Mouse (Mus musculus) hindbrain, embryonic 16.5 days (tissue): ENCODE measurements around the gene Cenpf. TPM values are rescaled to one million over a fixed set of nuclear protein-coding genes. Genes with fewer than 3 reads are reported as not detected.
A peak's percentile ranks its signal among the peaks of the same experiment; 100 is the strongest.

Source experiments
- ATAC-seq: fragments of 200-750 bp; cut with Nextera tagmentation; 2 replicates; pipeline ENCODE4 v1.8.0; 2017; ENCODE audit warnings: moderate TSS enrichment, moderate library complexity
- H3K27ac ChIP-seq: fragments of 300-500 bp; sonication (generic); 2 replicates; pipeline ENCODE4 v1.5.1; 2014; ENCODE audit warnings: low read depth, mild to moderate bottlenecking, control low read depth, low read length, moderate library complexity
- H3K27me3 ChIP-seq: fragments of 300-500 bp; sonication (generic); replicated peaks from 2 replicates; pipeline ENCODE4 v1.6.1; 2014; ENCODE audit warnings: low read length; ENCODE audit not compliant: control insufficient read depth, insufficient read depth
- H3K36me3 ChIP-seq: fragments of 300-500 bp; sonication (generic); 2 replicates; pipeline ENCODE4 v1.6.1; 2014; ENCODE audit warnings: mild to moderate bottlenecking, low read length, moderate library complexity, mixed read lengths; ENCODE audit not compliant: control insufficient read depth, insufficient read depth
- H3K4me1 ChIP-seq: fragments of 300-500 bp; sonication (generic); 2 replicates; pipeline ENCODE4 v1.6.1; 2014; ENCODE audit warnings: low read depth, low read length; ENCODE audit not compliant: control insufficient read depth, insufficient read depth
- H3K4me2 ChIP-seq: fragments of 300-500 bp; sonication (generic); 2 replicates; pipeline ENCODE4 v1.6.1; 2014; ENCODE audit warnings: mild to moderate bottlenecking, low read length, control low read depth, moderate library complexity
- H3K4me3 ChIP-seq: fragments of 300-500 bp; sonication (generic); 2 replicates; pipeline ENCODE4 v1.5.1; 2014; ENCODE audit warnings: mild to moderate bottlenecking, low read length, control low read depth, moderate library complexity
- H3K9ac ChIP-seq: fragments of 300-500 bp; sonication (generic); 2 replicates; pipeline ENCODE4 v1.6.1; 2014; ENCODE audit warnings: low read depth, mild to moderate bottlenecking, control low read depth, low read length, moderate library complexity
- H3K9me3 ChIP-seq: fragments of 300-500 bp; sonication (generic); 2 replicates; pipeline ENCODE4 v1.6.1; 2014; ENCODE audit warnings: mild to moderate bottlenecking, low read length, moderate library complexity; ENCODE audit not compliant: control insufficient read depth
- WGBS: fragments of 180-500 bp; shearing (Covaris S2); extraction: QIAGEN DNeasy Blood & Tissue Kit; methylation state at CpG from one replicate; pipeline ENCODE4 v1.1.7; 2014; 5-methylcytosine and 5-hydroxymethylcytosine counted together
- polyA plus RNA-seq: library from polyadenylated mRNA; unstranded; fragments of >200 nt; fragmentation: Nextera tagmentation; extraction: Ambion mirVana; gene quantifications from 2 replicates; pipeline ENCODE4 v1.2.1, GENCODE M21; 2015

The Cenpf gene
- polyA plus RNA-seq, 1 experiment from 2014 or later: 17.1 TPM

GRCm38 (mm10) chr1:189627976-189628768 is 59.7 kb downstream of the Cenpf start:
- no peaks in the 10 kb centered on the region for H3K9me3 ChIP-seq
- 0 out of 2 replicates have a peak, but pooled peaks have one; percentile 50 for ATAC-seq
- H3K4me3 ChIP-seq: no peak overlapping the region
- no peak overlapping the region for H3K9ac ChIP-seq
- no peaks in the 10 kb centered on the region for H3K36me3 ChIP-seq
- no peak overlapping the region for H3K27ac ChIP-seq
- no peaks in the 10 kb centered on the region for H3K27me3 ChIP-seq
- H3K4me1 ChIP-seq: no peaks in the 10 kb centered on the region
- no peak overlapping the region for H3K4me2 ChIP-seq
- 66% methylated on average over 9 of the region's 9 CpGs for WGBS

- H3K27me3 ChIP-seq: no peaks in the 10 kb centered on the region
- H3K27ac ChIP-seq: no peak overlapping the region
- no peaks in the 10 kb centered on the region for H3K4me1 ChIP-seq
- H3K4me2 ChIP-seq: no peak overlapping the region
- no peak for ATAC-seq
- H3K9me3 ChIP-seq: no peaks in the 10 kb centered on the region
- no peak overlapping the region for H3K4me3 ChIP-seq
- 59% methylated on average over 7 of the region's 7 CpGs for WGBS
- no peak overlapping the region for H3K9ac ChIP-seq
- no peaks in the 10 kb centered on the region for H3K36me3 ChIP-seq
Observed at GRCm38 (mm10) chr1:189624756-189625155, 63.1 kb downstream of the Cenpf start.

- no peak overlapping the region for H3K9ac ChIP-seq
- no peaks in the 10 kb centered on the region for H3K36me3 ChIP-seq
- no peak for ATAC-seq
- no peaks in the 10 kb centered on the region for H3K4me1 ChIP-seq
- WGBS: 64% methylated on average over 13 of the region's 13 CpGs
- no peak overlapping the region for H3K4me2 ChIP-seq
- H3K9me3 ChIP-seq: no peaks in the 10 kb centered on the region
- no peaks in the 10 kb centered on the region for H3K27me3 ChIP-seq
- H3K27ac ChIP-seq: no peak overlapping the region
- no peak overlapping the region for H3K4me3 ChIP-seq
Observed at GRCm38 (mm10) chr1:189618970-189619740, 68.7 kb downstream of the Cenpf start.

GRCm38 (mm10) chr1:189617381-189617780 is 70.5 kb downstream of the Cenpf start:
- no peaks in the 10 kb centered on the region for H3K9me3 ChIP-seq
- no peaks in the 10 kb centered on the region for H3K36me3 ChIP-seq
- no peak for ATAC-seq
- WGBS: 85% methylated on average over 5 of the region's 5 CpGs
- no peaks in the 10 kb centered on the region for H3K27me3 ChIP-seq
- no peak overlapping the region for H3K9ac ChIP-seq
- no peak overlapping the region for H3K4me3 ChIP-seq
- no peaks in the 10 kb centered on the region for H3K4me1 ChIP-seq
- H3K27ac ChIP-seq: no peak overlapping the region
- H3K4me2 ChIP-seq: no peak overlapping the region

- H3K27ac ChIP-seq: no peak overlapping the region
- no peaks in the 10 kb centered on the region for H3K4me1 ChIP-seq
- no peaks in the 10 kb centered on the region for H3K36me3 ChIP-seq
- no peaks in the 10 kb centered on the region for H3K27me3 ChIP-seq
- H3K4me2 ChIP-seq: no peak overlapping the region
- ATAC-seq: no peak
- no peaks in the 10 kb centered on the region for H3K9me3 ChIP-seq
- no peak overlapping the region for H3K4me3 ChIP-seq
- WGBS: 91% methylated on average over 7 of the region's 7 CpGs
- no peak overlapping the region for H3K9ac ChIP-seq
Observed at GRCm38 (mm10) chr1:189615246-189615645, 72.6 kb downstream of the Cenpf start.

- no peak overlapping the region for H3K9ac ChIP-seq
- H3K9me3 ChIP-seq: no peaks in the 10 kb centered on the region
- H3K36me3 ChIP-seq: no peaks in the 10 kb centered on the region
- H3K4me2 ChIP-seq: no peak overlapping the region
- 71% methylated on average over 7 of the region's 7 CpGs for WGBS
- H3K4me3 ChIP-seq: no peak overlapping the region
- H3K4me1 ChIP-seq: no peaks in the 10 kb centered on the region
- no peaks in the 10 kb centered on the region for H3K27me3 ChIP-seq
- H3K27ac ChIP-seq: no peak overlapping the region
- ATAC-seq: no peak
Observed at GRCm38 (mm10) chr1:189613076-189613475, 74.8 kb downstream of the Cenpf start.

GRCm38 (mm10) chr1:189611775-189612174 is 76.1 kb downstream of the Cenpf start:
- H3K36me3 ChIP-seq: no peaks in the 10 kb centered on the region
- no peak overlapping the region for H3K4me3 ChIP-seq
- no peaks in the 10 kb centered on the region for H3K27me3 ChIP-seq
- H3K27ac ChIP-seq: no peak overlapping the region
- no peak overlapping the region for H3K4me2 ChIP-seq
- no peak overlapping the region for H3K9ac ChIP-seq
- no peaks in the 10 kb centered on the region for H3K9me3 ChIP-seq
- ATAC-seq: no peak
- 67% methylated on average over 4 of the region's 4 CpGs for WGBS
- no peaks in the 10 kb centered on the region for H3K4me1 ChIP-seq

- Histone ChIP-seq H3K36me3 (no peaks in the 10 kb centered on the region), H3K4me3 (no peak overlapping the region), H3K4me1 (no peaks in the 10 kb centered on the region), H3K27ac (no peak overlapping the region), H3K9ac (no peak overlapping the region), H3K4me2 (no peak overlapping the region), H3K9me3 (no peaks in the 10 kb centered on the region), H3K27me3 (no peaks in the 10 kb centered on the region)
- ATAC-seq: no peak
- whole genome bisulfite sequencing: 44% methylated on average over 5 of the region's 5 CpGs
Observed at GRCm38 (mm10) chr1:189608640-189609039, 79.2 kb downstream of the Cenpf start.

- Histone ChIP-seq H3K4me3 (no peak overlapping the region), H3K36me3 (no peaks in the 10 kb centered on the region), H3K9me3 (no peaks in the 10 kb centered on the region), H3K27me3 (no peaks in the 10 kb centered on the region), H3K4me1 (no peaks in the 10 kb centered on the region), H3K27ac (no peak overlapping the region), H3K9ac (no peak overlapping the region), H3K4me2 (no peak overlapping the region)
- ATAC-seq: no peak
- 80% methylated on average over 3 of the region's 3 CpGs for WGBS
Observed at GRCm38 (mm10) chr1:189608039-189608438, 79.8 kb downstream of the Cenpf start.
